Mouse (Mus musculus) heart, embryonic 11.5 days (tissue): ENCODE data around the gene Ccnc. TPM values are rescaled to one million over a fixed set of nuclear protein-coding genes. Genes with fewer than 3 reads are reported as not detected.

Source experiments
- ATAC-seq: fragments of 200-750 bp; cut with Nextera tagmentation; replicated peaks from 2 replicates; pipeline ENCODE4 v1.8.0; 2017; ENCODE audit warnings: moderate library complexity; ENCODE audit not compliant: insufficient number of reproducible peaks, low FRiP score, low TSS enrichment
- H3K27ac ChIP-seq: fragments of 300-500 bp; sonication (generic); 2 replicates; pipeline ENCODE4 v1.5.1; 2014; ENCODE audit warnings: mild to moderate bottlenecking, low read depth, low read length
- H3K27me3 ChIP-seq: fragments of 300-500 bp; sonication (generic); 2 replicates; pipeline ENCODE4 v1.6.1; 2014; ENCODE audit warnings: mild to moderate bottlenecking, low read length, mixed read lengths; ENCODE audit not compliant: control insufficient read depth, insufficient read depth
- H3K36me3 ChIP-seq: fragments of 300-500 bp; sonication (generic); 2 replicates; pipeline ENCODE4 v1.6.1; 2014; ENCODE audit warnings: mild to moderate bottlenecking, low read length, moderate library complexity, mixed read lengths; ENCODE audit not compliant: control insufficient read depth, insufficient read depth
- H3K4me1 ChIP-seq: fragments of 300-500 bp; sonication (generic); 2 replicates; pipeline ENCODE4 v1.6.1; 2014; ENCODE audit warnings: low read length; ENCODE audit not compliant: control insufficient read depth, insufficient read depth
- H3K4me2 ChIP-seq: fragments of 300-500 bp; sonication (generic); 2 replicates; pipeline ENCODE4 v1.6.1; 2014; ENCODE audit warnings: mild to moderate bottlenecking, moderate library complexity
- H3K4me3 ChIP-seq: fragments of 300-500 bp; sonication (generic); 2 replicates; pipeline ENCODE4 v1.5.1; 2014; ENCODE audit warnings: low read depth, low read length
- H3K9ac ChIP-seq: fragments of 300-500 bp; sonication (generic); 2 replicates; pipeline ENCODE4 v1.6.1; 2014; ENCODE audit warnings: mild to moderate bottlenecking, low read depth, low read length, moderate library complexity
- H3K9me3 ChIP-seq: fragments of 300-500 bp; sonication (generic); replicated peaks from 2 replicates; pipeline ENCODE4 v1.6.1; 2016; ENCODE audit warnings: low read length; ENCODE audit not compliant: control insufficient read depth
- WGBS: fragments of 180-500 bp; shearing (Covaris S2); extraction: QIAGEN DNeasy Blood & Tissue Kit; methylation state at CpG from one replicate; pipeline ENCODE4 v1.1.7; 2014; ENCODE audit not compliant: insufficient replicate concordance; 5-methylcytosine and 5-hydroxymethylcytosine counted together
- polyA plus RNA-seq: library from polyadenylated mRNA; unstranded; fragments of >200 nt; fragmentation: Nextera tagmentation; extraction: Ambion mirVana; gene quantifications from 2 replicates; pipeline ENCODE4 v1.2.1, GENCODE M21; 2014

Gene Ccnc
- 29.5 and 31.0 TPM in 2 replicates for polyA plus RNA-seq

GRCm38 (mm10) chr4:21727615-21728165 lies at the start of gene Ccnc:
Ccnc (plus strand) TSS chr4:21727701.
- Histone ChIP-seq H3K36me3 (no peaks in the 10 kb centered on the region), H3K9me3 (no peaks in the 10 kb centered on the region), H3K27me3 (no peaks in the 10 kb centered on the region), H3K4me1 (peaks cover 2% of the 10 kb centered on the region; the same call in 1 of the 2 replicates), H3K4me3 (peak within 1 kb of the TSS; percentile 89), H3K9ac (peak within 1 kb of the TSS; percentile 88), H3K27ac (peak within 1 kb of the TSS; percentile 61), H3K4me2 (peak within 1 kb of the TSS; percentile 77)
- ATAC-seq = peak; percentile 95
- WGBS = under 1% methylated on average over 37 of the region's 37 CpGs

- 0 out of 2 replicates have a peak, but pooled peaks have one; percentile 46 for ATAC-seq
- no peak overlapping the region for H3K9ac ChIP-seq
- whole genome bisulfite sequencing = under 1% methylated on average over 80 of the region's 84 CpGs
- H3K9me3 ChIP-seq = no peaks in the 10 kb centered on the region
- H3K36me3 ChIP-seq = no peaks in the 10 kb centered on the region
- peaks cover 89% of the 10 kb centered on the region for H3K27me3 ChIP-seq
- H3K4me2 ChIP-seq = peak overlapping the region; percentile 66
- no peak overlapping the region for H3K27ac ChIP-seq
- H3K4me3 ChIP-seq = peak overlapping the region; percentile 37
- H3K4me1 ChIP-seq = peaks cover 14% of the 10 kb centered on the region
Measured at GRCm38 (mm10) chr4:21678101-21678974, 49.2 kb upstream of the Ccnc start.

- Histone ChIP-seq H3K4me1 (peaks cover 14% of the 10 kb centered on the region), H3K9me3 (no peaks in the 10 kb centered on the region), H3K27me3 (peaks cover 91% of the 10 kb centered on the region), H3K9ac (no peak overlapping the region), H3K36me3 (no peaks in the 10 kb centered on the region), H3K4me3 (peak overlapping the region; percentile 37), H3K27ac (no peak overlapping the region), H3K4me2 (peak overlapping the region; percentile 66)
- peak; percentile 70 for ATAC-seq
- under 1% methylated on average over 57 of the region's 79 CpGs for WGBS
Measured at GRCm38 (mm10) chr4:21678975-21679623, 48.4 kb upstream of the Ccnc start.

GRCm38 (mm10) chr4:21679624-21680480 lies 47.6 kb upstream of the Ccnc start:
- no peak overlapping the region for H3K9ac ChIP-seq
- H3K4me2 ChIP-seq = peak overlapping the region; percentile 66
- H3K36me3 ChIP-seq = no peaks in the 10 kb centered on the region
- WGBS = 4% methylated on average over 42 of the region's 42 CpGs
- H3K9me3 ChIP-seq = no peaks in the 10 kb centered on the region
- peaks cover 91% of the 10 kb centered on the region for H3K27me3 ChIP-seq
- no peak overlapping the region for H3K27ac ChIP-seq
- H3K4me1 ChIP-seq = peaks cover 14% of the 10 kb centered on the region
- peak overlapping the region; percentile 37 for H3K4me3 ChIP-seq
- 0 out of 2 replicates have a peak, but pooled peaks have one; percentile 37 for ATAC-seq

GRCm38 (mm10) chr4:21680971-21681370 lies 46.5 kb upstream of the Ccnc start:
- H3K27me3 ChIP-seq = peaks cover 94% of the 10 kb centered on the region
- ATAC-seq = no peak
- 5% methylated on average over 10 of the region's 10 CpGs for WGBS

GRCm38 (mm10) chr4:21682421-21683150 lies 44.9 kb upstream of the Ccnc start:
- no peak overlapping the region for H3K4me3 ChIP-seq
- H3K4me2 ChIP-seq = no peak overlapping the region
- H3K36me3 ChIP-seq = no peaks in the 10 kb centered on the region
- H3K4me1 ChIP-seq = peaks cover 14% of the 10 kb centered on the region
- H3K9me3 ChIP-seq = no peaks in the 10 kb centered on the region
- H3K9ac ChIP-seq = no peak overlapping the region
- WGBS = 17% methylated on average over 10 of the region's 10 CpGs
- peaks cover 96% of the 10 kb centered on the region for H3K27me3 ChIP-seq
- H3K27ac ChIP-seq = no peak overlapping the region
- no peak for ATAC-seq

More at GRCm38 (mm10) chr4:21680971-21681370, 46.5 kb upstream of the Ccnc start:
- no peaks in the 10 kb centered on the region for H3K9me3 ChIP-seq
- peaks cover 14% of the 10 kb centered on the region for H3K4me1 ChIP-seq
- H3K4me2 ChIP-seq = no peak overlapping the region
- no peak overlapping the region for H3K4me3 ChIP-seq
- H3K9ac ChIP-seq = no peak overlapping the region
- H3K36me3 ChIP-seq = no peaks in the 10 kb centered on the region
- H3K27ac ChIP-seq = no peak overlapping the region

GRCm38 (mm10) chr4:21684341-21684970 lies 43.0 kb upstream of the Ccnc start:
- WGBS = 2% methylated on average over 14 of the region's 14 CpGs
- H3K9ac ChIP-seq = no peak overlapping the region
- H3K27ac ChIP-seq = no peak overlapping the region
- no peak for ATAC-seq
- H3K4me1 ChIP-seq = peaks cover 6% of the 10 kb centered on the region
- no peak overlapping the region for H3K4me2 ChIP-seq
- no peak overlapping the region for H3K4me3 ChIP-seq
- peaks cover 96% of the 10 kb centered on the region for H3K27me3 ChIP-seq
- no peaks in the 10 kb centered on the region for H3K9me3 ChIP-seq
- no peaks in the 10 kb centered on the region for H3K36me3 ChIP-seq
